Mouse (Mus musculus): ENCODE measurements around the gene Smarcc2. TPM values are rescaled to one million over a fixed set of nuclear protein-coding genes. Genes with fewer than 3 reads are reported as not detected.
A peak's percentile ranks its signal among the peaks of the same experiment; 100 is the strongest.

The Smarcc2 gene
- polyA plus RNA-seq, 1 experiment, result 86.7 TPM

DNA sequence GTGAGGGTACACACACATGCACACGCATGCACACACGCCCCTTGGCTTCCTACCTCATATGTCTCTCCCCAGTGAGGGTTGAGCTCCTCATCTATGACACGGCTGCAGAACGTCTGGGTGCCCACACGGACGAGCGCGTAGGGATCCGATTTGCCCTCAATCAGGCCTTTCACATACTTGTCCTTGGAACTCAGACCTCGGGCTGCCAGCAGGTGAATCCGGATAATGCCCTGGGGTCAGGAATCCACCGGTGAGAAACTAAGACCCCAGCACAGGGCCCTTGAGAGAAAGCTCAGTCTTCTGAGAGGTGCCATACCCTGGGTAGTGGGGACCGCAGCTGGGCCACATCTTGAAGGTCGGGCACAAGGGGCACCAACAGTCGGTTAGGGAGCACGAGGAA lies 61.5 kb downstream of the Smarcc2 start:
- Histone ChIP-seq H3K4me1 (peaks cover 52% of the 10 kb centered on the region), H3K4me3 (replicated peaks) (peak overlapping the region; percentile 42), H3K9me3 (no peaks in the 10 kb centered on the region), H3K27me3 (replicated peaks) (peaks cover 1% of the 10 kb centered on the region), H3K36me3 (replicated peaks; ENCODE audit: low read length) (peaks cover 76% of the 10 kb centered on the region)
- no peak for TF ChIP-seq FLI1 (IDR thresholded peaks at IDR 0.05; ENCODE audit: low read length)
- no peak for TF ChIP-seq GATA1 (IDR thresholded peaks at IDR 0.05; ENCODE audit: borderline replicate concordance, low read length)

DNA sequence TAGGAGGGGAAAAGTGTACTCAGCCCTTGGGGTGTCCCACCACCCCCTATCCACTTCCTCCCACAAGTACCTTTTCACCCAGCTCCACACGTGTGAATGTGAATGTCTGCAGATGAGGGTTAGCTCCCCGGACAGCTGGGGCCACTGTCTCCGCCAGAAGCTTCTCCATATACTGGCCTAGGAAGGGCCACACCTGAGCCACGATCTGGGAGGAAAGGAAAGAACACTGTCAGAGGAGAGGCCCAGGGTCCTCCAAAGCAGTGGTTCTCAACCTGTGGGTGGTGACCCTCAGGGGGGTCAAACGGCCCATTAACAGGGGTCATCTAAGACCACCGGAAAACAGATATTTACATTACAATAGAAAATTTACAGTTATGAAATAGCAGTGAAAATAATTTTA lies 63.3 kb downstream of the Smarcc2 start:
- peaks cover 59% of the 10 kb centered on the region for H3K36me3 ChIP-seq (replicated peaks; ENCODE audit: low read length)
- peaks cover 50% of the 10 kb centered on the region for H3K4me1 ChIP-seq
- H3K4me3 ChIP-seq (replicated peaks), result no peak overlapping the region
- no peaks in the 10 kb centered on the region for H3K9me3 ChIP-seq
- TF ChIP-seq FLI1 (IDR thresholded peaks at IDR 0.05; ENCODE audit: low read length) (no peak), GATA1 (IDR thresholded peaks at IDR 0.05; ENCODE audit: borderline replicate concordance, low read length) (no peak)
- peaks cover 1% of the 10 kb centered on the region for H3K27me3 ChIP-seq (replicated peaks)

DNA sequence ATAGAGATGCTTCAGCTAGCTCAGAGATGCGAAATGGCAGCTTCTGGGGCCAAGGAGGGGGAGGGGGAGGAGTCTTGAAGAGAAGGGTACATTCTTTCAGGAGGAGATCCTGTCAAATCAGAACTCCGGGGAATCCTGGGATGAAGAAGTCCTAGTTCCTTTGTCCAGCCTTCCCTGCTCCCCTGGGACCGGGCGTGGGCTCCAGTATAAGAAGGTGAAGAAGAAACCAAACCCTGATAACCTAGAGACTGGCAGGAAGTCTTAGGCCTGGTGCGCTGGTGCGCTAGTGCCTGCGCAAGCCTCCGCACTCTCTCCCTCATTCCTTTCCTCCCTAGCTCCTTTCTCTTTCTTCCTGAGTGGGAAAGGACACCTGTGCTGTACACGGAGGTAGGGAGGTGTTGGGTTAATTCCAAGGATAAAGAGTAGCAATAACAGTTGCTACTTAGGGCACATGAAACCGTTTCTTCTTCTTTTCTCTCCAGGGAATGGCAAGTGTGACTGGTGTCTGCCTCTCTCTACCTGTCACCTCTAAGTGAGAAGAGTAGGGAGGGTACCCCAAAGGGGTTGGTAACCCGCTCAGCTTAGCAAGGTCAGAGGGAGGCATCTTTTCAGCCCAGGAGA lies 65.2 kb downstream of the Smarcc2 start:
- peak overlapping the region; percentile 96 for H3K4me3 ChIP-seq (replicated peaks)
- H3K36me3 ChIP-seq (replicated peaks; ENCODE audit: low read length), result peaks cover 41% of the 10 kb centered on the region
- no peaks in the 10 kb centered on the region for H3K9me3 ChIP-seq
- TF ChIP-seq FLI1 (IDR thresholded peaks at IDR 0.05; ENCODE audit: low read length) (no peak), GATA1 (IDR thresholded peaks at IDR 0.05; ENCODE audit: borderline replicate concordance, low read length) (no peak)
- peaks cover 48% of the 10 kb centered on the region for H3K4me1 ChIP-seq
- peaks cover 1% of the 10 kb centered on the region for H3K27me3 ChIP-seq (replicated peaks)

DNA sequence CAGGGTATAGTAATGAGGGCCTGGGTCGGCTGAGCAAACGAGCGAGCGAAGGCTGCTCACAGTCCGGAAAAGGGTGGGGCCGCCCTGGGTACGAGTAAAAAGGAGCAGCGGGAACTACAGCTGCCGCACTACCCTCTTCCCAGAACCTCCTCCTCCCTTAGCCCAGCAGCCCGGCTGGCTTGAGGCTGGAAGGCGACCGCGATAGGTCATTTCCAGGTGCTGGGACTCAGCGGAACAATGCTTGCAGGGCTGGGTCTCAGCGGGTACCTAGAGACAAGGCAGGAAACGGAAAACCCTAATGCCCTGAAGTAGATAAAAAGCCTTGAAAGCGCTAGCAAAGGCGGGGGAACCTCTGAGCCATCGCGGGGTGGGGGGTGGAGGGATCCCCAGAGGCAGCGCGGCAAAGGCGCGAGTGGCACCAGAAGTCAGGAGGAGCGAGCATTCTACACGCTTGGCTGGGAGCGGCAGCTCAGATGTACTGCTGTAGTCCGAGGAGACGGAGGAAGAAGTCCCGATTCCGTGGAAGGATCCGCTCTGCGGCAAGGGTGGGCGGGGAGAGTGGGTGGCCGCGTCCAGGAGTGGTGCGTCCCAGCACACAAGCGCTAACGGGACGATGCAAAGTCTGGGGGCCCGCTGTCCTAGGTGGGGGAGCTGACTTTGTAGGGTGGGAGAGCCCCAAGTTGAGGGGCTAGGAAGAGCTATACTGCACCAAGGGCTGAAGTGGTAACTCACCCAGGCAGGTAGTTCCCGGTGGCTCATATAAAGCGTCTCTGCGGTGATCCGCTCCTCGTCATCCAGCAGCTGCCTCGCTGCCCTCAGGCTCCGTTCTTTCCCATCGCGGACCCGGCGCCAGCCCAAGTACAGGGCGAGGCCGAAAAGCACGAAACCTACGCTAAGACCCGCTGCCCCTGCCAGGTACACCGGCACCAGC lies 65.9 kb downstream of the Smarcc2 start:
- H3K27me3 ChIP-seq (replicated peaks), result peaks cover 1% of the 10 kb centered on the region
- TF ChIP-seq GATA1 (IDR thresholded peaks at IDR 0.05; ENCODE audit: borderline replicate concordance, low read length) (no peak), FLI1 (IDR thresholded peaks at IDR 0.05; ENCODE audit: low read length) (no peak)
- H3K9me3 ChIP-seq, result no peaks in the 10 kb centered on the region
- H3K4me1 ChIP-seq, result peaks cover 45% of the 10 kb centered on the region
- H3K4me3 ChIP-seq (replicated peaks), result peak overlapping the region; percentile 96
- peaks cover 33% of the 10 kb centered on the region for H3K36me3 ChIP-seq (replicated peaks; ENCODE audit: low read length)

DNA sequence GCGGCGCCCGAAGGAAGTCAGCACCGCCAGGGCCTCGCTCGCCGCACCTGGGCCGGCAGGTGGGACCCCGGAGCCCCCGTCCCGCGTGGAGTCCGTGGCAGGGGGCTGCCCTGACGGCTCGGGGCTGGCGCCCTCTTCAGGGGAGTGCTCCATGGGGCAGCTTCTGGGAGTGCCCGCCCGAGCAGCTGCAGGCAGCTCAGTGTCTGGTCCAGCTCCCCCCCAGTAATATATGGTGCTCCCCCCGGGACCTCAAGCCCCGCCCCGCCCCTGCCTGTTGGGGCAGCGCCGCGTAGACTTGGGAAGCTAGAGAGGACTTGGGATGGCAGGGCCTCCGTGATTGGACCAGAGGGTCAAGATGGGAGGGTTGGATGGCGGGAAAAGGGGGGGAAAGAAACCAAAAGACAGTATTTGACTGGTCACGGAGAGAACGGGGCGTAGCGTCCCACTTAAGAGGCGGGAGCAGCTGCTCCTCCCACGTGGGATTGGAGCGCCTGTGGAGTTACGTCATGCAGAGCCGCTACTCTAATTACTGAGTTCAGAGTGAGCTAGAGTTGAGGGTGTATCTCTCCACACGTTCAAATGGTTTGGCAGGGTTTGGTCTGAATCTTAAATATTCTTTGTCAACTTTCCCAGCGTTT lies 66.7 kb downstream of the Smarcc2 start, which contains the start of gene Esyt1:
Esyt1 (minus strand) TSS at position 201 of the 638 bp plus-strand sequence.
- H3K9me3 ChIP-seq, result no peaks in the 10 kb centered on the region
- H3K36me3 ChIP-seq (replicated peaks; ENCODE audit: low read length), result peaks cover 25% of the 10 kb centered on the region
- peaks cover 42% of the 10 kb centered on the region for H3K4me1 ChIP-seq
- H3K4me3 ChIP-seq (replicated peaks), result peak within 1 kb of the TSS; percentile 96
- TF ChIP-seq GATA1 (IDR thresholded peaks at IDR 0.05; ENCODE audit: borderline replicate concordance, low read length) (no peak), FLI1 (IDR thresholded peaks at IDR 0.05; ENCODE audit: low read length) (peak; percentile 32; the same call in 1 of the 2 replicates)
- peaks cover 1% of the 10 kb centered on the region for H3K27me3 ChIP-seq (replicated peaks)

DNA sequence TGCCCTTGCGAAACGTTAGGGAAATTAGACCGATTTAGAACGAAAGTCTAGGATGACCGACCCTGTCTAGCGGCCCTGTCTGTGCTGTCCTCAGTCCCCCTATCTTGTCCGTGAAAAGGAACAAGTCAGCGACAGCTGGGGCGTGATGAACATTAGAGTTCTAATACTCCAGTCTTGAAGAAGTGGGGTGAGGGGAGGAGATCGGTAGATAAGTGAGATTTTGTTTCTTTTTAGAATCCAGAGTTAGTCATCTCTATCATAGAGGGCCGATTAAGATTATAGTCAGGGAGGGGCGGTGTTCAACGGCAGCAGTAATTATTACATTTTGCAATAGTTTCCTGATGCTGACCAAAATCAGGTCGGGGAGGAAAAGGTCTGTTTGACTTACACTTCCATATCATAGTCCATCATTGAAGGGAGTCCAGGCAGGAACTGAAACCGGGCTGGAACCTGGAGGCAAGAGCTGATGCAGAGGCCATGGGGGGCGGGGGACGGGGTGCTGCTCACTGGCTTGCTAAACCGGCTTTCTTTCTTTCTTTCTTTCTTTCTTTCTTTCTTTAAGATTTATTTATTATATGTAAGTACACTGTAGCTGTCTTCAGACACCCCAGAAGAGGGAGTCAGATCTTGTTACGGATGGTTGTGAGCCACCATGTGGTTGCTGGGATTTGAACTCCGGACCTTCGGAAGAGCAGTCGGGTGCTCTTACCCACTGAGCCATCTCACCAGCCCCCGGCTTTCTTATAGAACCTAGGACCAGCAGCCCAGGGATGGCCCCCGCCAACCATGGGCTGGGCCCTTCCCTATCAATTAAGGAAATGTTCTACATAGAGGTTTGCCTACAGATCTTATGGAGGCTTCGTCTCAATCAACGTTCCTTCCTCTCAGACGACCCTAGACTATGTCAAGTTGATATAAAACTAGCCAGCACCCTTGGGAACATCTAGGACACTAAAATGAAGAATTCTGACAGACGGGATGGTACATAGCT lies 67.6 kb downstream of the Smarcc2 start:
- peak overlapping the region; percentile 96 for H3K4me3 ChIP-seq (replicated peaks)
- TF ChIP-seq FLI1 (IDR thresholded peaks at IDR 0.05; ENCODE audit: low read length), result no peak
- TF ChIP-seq GATA1 (IDR thresholded peaks at IDR 0.05; ENCODE audit: borderline replicate concordance, low read length), result no peak

DNA sequence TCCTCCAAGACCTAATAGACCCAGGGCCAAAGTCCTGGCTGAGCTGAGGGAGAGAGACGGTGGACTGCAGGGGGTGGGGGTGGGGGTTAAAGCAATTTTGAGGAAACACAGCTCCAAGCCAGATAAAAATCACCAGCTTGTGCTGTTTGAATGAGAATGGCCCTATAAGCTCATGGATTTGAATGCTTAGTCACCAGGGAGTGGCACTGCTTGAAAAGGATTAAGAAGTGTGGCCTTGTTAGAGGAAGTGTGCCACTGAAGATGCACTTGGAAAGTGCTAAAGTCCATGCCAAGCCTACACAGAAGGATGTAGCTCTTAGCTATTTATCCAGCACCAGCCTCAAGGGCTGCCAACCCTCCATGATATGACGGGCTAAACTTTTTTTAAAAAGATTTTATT lies 76.2 kb downstream of the Smarcc2 start:
- TF ChIP-seq FLI1 (IDR thresholded peaks at IDR 0.05; ENCODE audit: low read length) (no peak), GATA1 (IDR thresholded peaks at IDR 0.05; ENCODE audit: borderline replicate concordance, low read length) (no peak)
- no peaks in the 10 kb centered on the region for H3K27me3 ChIP-seq (replicated peaks)
- H3K4me1 ChIP-seq, result peaks cover 40% of the 10 kb centered on the region
- no peak overlapping the region for H3K4me3 ChIP-seq (replicated peaks)
- H3K36me3 ChIP-seq (replicated peaks; ENCODE audit: low read length), result no peaks in the 10 kb centered on the region
- no peaks in the 10 kb centered on the region for H3K9me3 ChIP-seq

More for the DNA sequence above, 67.6 kb downstream of the Smarcc2 start:
- Histone ChIP-seq H3K4me1 (peaks cover 47% of the 10 kb centered on the region), H3K9me3 (no peaks in the 10 kb centered on the region), H3K36me3 (replicated peaks; ENCODE audit: low read length) (peaks cover 16% of the 10 kb centered on the region), H3K27me3 (replicated peaks) (peaks cover 1% of the 10 kb centered on the region)

DNA sequence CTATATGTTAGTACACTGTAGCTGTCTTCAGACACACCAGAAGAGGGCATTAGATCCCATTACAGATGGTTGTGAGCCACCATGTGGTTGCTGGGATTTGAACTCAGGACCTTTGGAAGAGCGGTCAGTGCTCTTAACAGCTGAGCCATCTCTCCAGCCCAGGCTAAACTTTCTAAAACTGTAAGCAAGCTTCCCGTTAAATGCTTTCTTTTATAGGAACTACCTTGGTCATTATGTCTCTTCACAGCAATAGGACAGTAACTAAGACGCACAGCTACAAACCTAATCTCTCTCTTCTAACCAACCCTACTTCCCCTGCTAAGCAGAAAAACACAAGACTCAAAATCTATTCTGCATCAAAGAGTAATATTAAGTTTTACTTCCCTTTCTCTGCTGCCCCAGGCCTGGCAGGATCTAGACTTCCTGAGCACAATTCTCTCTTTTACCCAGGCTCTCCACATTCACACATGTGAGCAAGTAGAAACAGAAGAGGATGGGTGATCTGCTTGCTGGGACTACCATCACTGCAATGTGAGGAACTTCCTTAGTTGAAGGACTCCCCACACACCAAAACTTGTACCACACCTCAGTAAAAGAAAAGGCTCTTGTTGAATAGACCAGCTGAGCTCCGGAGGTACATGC lies 76.7 kb downstream of the Smarcc2 start:
- no peaks in the 10 kb centered on the region for H3K9me3 ChIP-seq
- H3K36me3 ChIP-seq (replicated peaks; ENCODE audit: low read length), result no peaks in the 10 kb centered on the region
- TF ChIP-seq GATA1 (IDR thresholded peaks at IDR 0.05; ENCODE audit: borderline replicate concordance, low read length) (no peak), FLI1 (IDR thresholded peaks at IDR 0.05; ENCODE audit: low read length) (no peak)
- peak overlapping the region; percentile 88 for H3K4me3 ChIP-seq (replicated peaks)
- H3K27me3 ChIP-seq (replicated peaks), result no peaks in the 10 kb centered on the region
- H3K4me1 ChIP-seq, result peaks cover 40% of the 10 kb centered on the region
